Mouse (Mus musculus) liver, embryonic 13.5 days (tissue): ENCODE results near the gene Snrpd3. TPM values are rescaled to one million over a fixed set of nuclear protein-coding genes. Genes with fewer than 3 reads are reported as not detected.
A peak's percentile ranks its signal among the peaks of the same experiment; 100 is the strongest.
"Not testable (repeated sequence)": the region's sequence is repeated elsewhere in the genome, so short reads cannot be mapped to it uniquely, and the experiment has no call there.

ENCODE experiments used
- ATAC-seq: fragments of 200-750 bp; cut with Nextera tagmentation; 2 replicates; pipeline ENCODE4 v1.8.0; 2017; ENCODE audit warnings: low read depth, mild to moderate bottlenecking, moderate number of reproducible peaks, moderate library complexity
- DNase-seq: peaks from one replicate; pipeline ENCODE4 v3.0.0; 2022
- H3K27ac ChIP-seq: fragments of 300-500 bp; sonication (generic); 2 replicates; pipeline ENCODE4 v1.5.1; 2015; ENCODE audit warnings: moderate library complexity, mild to moderate bottlenecking, inconsistent platforms
- H3K27me3 ChIP-seq: fragments of 300-500 bp; sonication (generic); 2 replicates; pipeline ENCODE4 v1.6.1; 2015; ENCODE audit warnings: mild to moderate bottlenecking, inconsistent platforms
- H3K36me3 ChIP-seq: fragments of 300-500 bp; sonication (generic); 2 replicates; pipeline ENCODE4 v1.6.1; 2015; ENCODE audit warnings: mild to moderate bottlenecking, inconsistent platforms
- H3K4me1 ChIP-seq: fragments of 300-500 bp; sonication (generic); replicated peaks from 2 replicates; pipeline ENCODE4 v1.6.1; 2015; ENCODE audit warnings: inconsistent platforms
- H3K4me2 ChIP-seq: fragments of 300-500 bp; sonication (generic); 2 replicates; pipeline ENCODE4 v1.6.1; 2015; ENCODE audit warnings: inconsistent platforms, mild to moderate bottlenecking, moderate library complexity
- H3K4me3 ChIP-seq: fragments of 300-500 bp; sonication (generic); replicated peaks from 2 replicates; pipeline ENCODE4 v1.5.1; 2015; ENCODE audit warnings: mild to moderate bottlenecking, inconsistent platforms
- H3K9ac ChIP-seq: fragments of 300-500 bp; sonication (generic); 2 replicates; pipeline ENCODE4 v1.6.1; 2015; ENCODE audit warnings: mild to moderate bottlenecking, inconsistent platforms
- H3K9me3 ChIP-seq: fragments of 300-500 bp; sonication (generic); replicated peaks from 2 replicates; pipeline ENCODE4 v1.6.1; 2016; ENCODE audit warnings: inconsistent platforms
- WGBS: fragments of 180-500 bp; shearing (Covaris S2); methylation state at CpG from one replicate; pipeline ENCODE4 v1.1.7; 2015; ENCODE audit not compliant: insufficient replicate concordance; 5-methylcytosine and 5-hydroxymethylcytosine counted together
- polyA plus RNA-seq: library from polyadenylated mRNA; unstranded; fragments of >200 nt; fragmentation: Nextera tagmentation; extraction: Ambion mirVana; gene quantifications from 2 replicates; pipeline ENCODE4 v1.2.1, GENCODE M21; 2015

The Snrpd3 gene
- polyA plus RNA-seq, 1 experiment from 2014 or later, result 109 TPM

- H3K9ac ChIP-seq, result no peak overlapping the region
- H3K27me3 ChIP-seq, result 0 out of 2 replicates have a peak, but pooled peaks cover 2% of the 10 kb centered on the region
- no peak overlapping the region for H3K27ac ChIP-seq
- no peaks in the 10 kb centered on the region for H3K36me3 ChIP-seq
- ATAC-seq (no peak; the same call in 1 of the 2 replicates), DNase-seq (peak; percentile 47)
- H3K4me1 ChIP-seq, result no peaks in the 10 kb centered on the region
- H3K4me2 ChIP-seq, result no peak overlapping the region
- WGBS, result 45% methylated on average over 9 of the region's 9 CpGs
- no peak overlapping the region for H3K4me3 ChIP-seq
- H3K9me3 ChIP-seq, result no peaks in the 10 kb centered on the region
Observed at GRCm38 (mm10) chr10:75486086-75486979, 31.0 kb upstream of the Snrpd3 start.

- H3K9me3 ChIP-seq, result no peaks in the 10 kb centered on the region
- H3K27ac ChIP-seq, result no peak overlapping the region
- no peak overlapping the region for H3K9ac ChIP-seq
- no peaks in the 10 kb centered on the region for H3K36me3 ChIP-seq
- no peak overlapping the region for H3K4me3 ChIP-seq
- ATAC-seq (no peak), DNase-seq (no peak)
- 0 out of 2 replicates have a peak, but pooled peaks cover 2% of the 10 kb centered on the region for H3K27me3 ChIP-seq
- 52% methylated on average over 3 of the region's 3 CpGs for WGBS
- no peak overlapping the region for H3K4me2 ChIP-seq
- no peaks in the 10 kb centered on the region for H3K4me1 ChIP-seq
Observed at GRCm38 (mm10) chr10:75487131-75487530, 30.2 kb upstream of the Snrpd3 start.

- no peaks in the 10 kb centered on the region for H3K36me3 ChIP-seq
- no peaks in the 10 kb centered on the region for H3K9me3 ChIP-seq
- WGBS, result 48% methylated on average over 2 of the region's 2 CpGs
- H3K27ac ChIP-seq, result no peak overlapping the region
- H3K9ac ChIP-seq, result no peak overlapping the region
- no peak overlapping the region for H3K4me3 ChIP-seq
- no peak overlapping the region for H3K4me2 ChIP-seq
- no peaks in the 10 kb centered on the region for H3K27me3 ChIP-seq
- no peak for DNase-seq
- no peak for ATAC-seq
- no peaks in the 10 kb centered on the region for H3K4me1 ChIP-seq
Observed at GRCm38 (mm10) chr10:75489522-75489921, 27.8 kb upstream of the Snrpd3 start.

DNA sequence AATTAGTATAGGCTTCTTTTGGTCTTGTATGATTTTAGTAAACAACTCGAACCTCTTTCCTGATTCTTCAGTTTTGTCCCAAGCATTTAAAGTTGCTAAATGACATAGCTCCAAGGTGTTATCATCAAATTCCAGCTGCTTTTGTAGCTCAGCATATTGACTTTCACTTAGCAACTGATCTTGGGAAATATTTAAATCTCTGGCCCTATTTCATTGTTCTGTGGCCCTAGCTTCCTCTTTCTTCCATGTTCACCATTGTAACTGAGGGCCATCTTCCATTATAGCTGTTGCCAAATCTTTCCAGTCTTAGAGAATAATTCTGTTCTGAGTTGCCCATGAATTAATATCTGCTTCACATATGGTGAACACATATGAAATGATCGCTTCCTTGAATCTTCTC, 26.6 kb upstream of the Snrpd3 start:
- Histone ChIP-seq H3K4me1 (no peaks in the 10 kb centered on the region; the same call in 1 of the 2 replicates), H3K9me3 (no peaks in the 10 kb centered on the region), H3K4me3 (no peak overlapping the region), H3K4me2 (no peak overlapping the region), H3K27ac (no peak overlapping the region), H3K27me3 (no peaks in the 10 kb centered on the region), H3K36me3 (no peaks in the 10 kb centered on the region), H3K9ac (no peak overlapping the region)
- ATAC-seq (no peak), DNase-seq (no peak)
- 52% methylated on average over 2 of the region's 2 CpGs for WGBS

DNA sequence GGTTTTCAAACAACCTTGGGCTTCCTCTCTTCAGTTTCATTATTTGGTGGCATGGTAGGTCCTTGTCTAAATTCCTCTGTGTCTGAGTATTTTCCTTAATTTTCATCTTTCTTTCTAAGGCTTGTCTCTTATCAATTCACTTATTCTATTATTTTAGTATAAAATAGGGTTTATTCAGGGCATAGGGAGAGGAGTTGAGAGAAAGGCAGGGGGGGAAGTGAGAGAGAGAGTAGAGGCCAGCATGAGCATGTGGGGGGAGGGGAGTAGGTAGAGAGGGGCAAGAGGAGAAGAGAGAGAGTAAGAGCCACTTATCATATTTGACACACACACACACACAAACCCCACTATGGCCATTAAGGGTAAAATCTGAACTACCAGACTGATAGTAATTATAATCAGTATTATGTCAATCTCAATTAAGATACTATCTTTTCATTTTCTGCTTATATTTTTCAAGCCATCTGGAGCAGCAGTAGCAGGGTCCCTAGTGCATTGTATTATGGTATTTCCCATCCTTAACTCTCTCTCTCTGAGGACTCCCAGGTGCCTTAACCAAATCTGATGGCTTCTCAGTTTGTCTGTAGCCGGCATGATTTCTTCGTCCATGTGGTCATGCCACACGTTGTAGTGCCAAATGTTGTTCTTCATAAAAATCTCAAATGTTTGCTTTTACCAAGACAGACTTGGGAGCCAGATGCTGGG, 26.0 kb upstream of the Snrpd3 start:
- DNase-seq, result no peak
- Histone ChIP-seq H3K9ac (no peak overlapping the region), H3K4me3 (no peak overlapping the region)

GRCm38 (mm10) chr10:75491936-75492262, 25.5 kb upstream of the Snrpd3 start:
- H3K27me3 ChIP-seq, result no peaks in the 10 kb centered on the region
- ATAC-seq, result no peak
- WGBS, result 12% methylated on average over 2 of the region's 2 CpGs

More for the DNA sequence above, 26.0 kb upstream of the Snrpd3 start:
- H3K27me3 ChIP-seq, result no peaks in the 10 kb centered on the region
- H3K9me3 ChIP-seq, result no peaks in the 10 kb centered on the region
- no peaks in the 10 kb centered on the region for H3K36me3 ChIP-seq
- no peak for ATAC-seq
- no peak overlapping the region for H3K27ac ChIP-seq
- no peak overlapping the region for H3K4me2 ChIP-seq
- H3K4me1 ChIP-seq, result no peaks in the 10 kb centered on the region; the same call in 1 of the 2 replicates
- 58% methylated on average over 3 of the region's 3 CpGs for WGBS

GRCm38 (mm10) chr10:75495304-75495703, 22.0 kb upstream of the Snrpd3 start:
- 33% methylated on average over 6 of the region's 6 CpGs for WGBS
- H3K9ac ChIP-seq, result no peak overlapping the region
- no peaks in the 10 kb centered on the region for H3K9me3 ChIP-seq
- H3K36me3 ChIP-seq, result no peaks in the 10 kb centered on the region
- H3K27ac ChIP-seq, result no peak overlapping the region
- H3K4me1 ChIP-seq, result peaks cover 7% of the 10 kb centered on the region
- H3K27me3 ChIP-seq, result no peaks in the 10 kb centered on the region
- ATAC-seq (no peak), DNase-seq (no peak)
- H3K4me2 ChIP-seq, result no peak overlapping the region
- no peak overlapping the region for H3K4me3 ChIP-seq

More at GRCm38 (mm10) chr10:75491936-75492262, 25.5 kb upstream of the Snrpd3 start:
- Histone ChIP-seq H3K4me2 (no peak overlapping the region), H3K36me3 (no peaks in the 10 kb centered on the region), H3K4me1 (no peaks in the 10 kb centered on the region; the same call in 1 of the 2 replicates), H3K9ac (no peak overlapping the region), H3K4me3 (no peak overlapping the region), H3K27ac (no peak overlapping the region), H3K9me3 (no peaks in the 10 kb centered on the region)
- DNase-seq, result no peak

GRCm38 (mm10) chr10:75495921-75496320, 21.4 kb upstream of the Snrpd3 start:
- Histone ChIP-seq H3K27ac (no peak overlapping the region), H3K27me3 (no peaks in the 10 kb centered on the region), H3K36me3 (no peaks in the 10 kb centered on the region), H3K4me1 (peaks cover 12% of the 10 kb centered on the region), H3K4me3 (no peak overlapping the region), H3K9me3 (no peaks in the 10 kb centered on the region), H3K9ac (no peak overlapping the region), H3K4me2 (no peak overlapping the region)
- ATAC-seq (no peak), DNase-seq (no peak)

DNA sequence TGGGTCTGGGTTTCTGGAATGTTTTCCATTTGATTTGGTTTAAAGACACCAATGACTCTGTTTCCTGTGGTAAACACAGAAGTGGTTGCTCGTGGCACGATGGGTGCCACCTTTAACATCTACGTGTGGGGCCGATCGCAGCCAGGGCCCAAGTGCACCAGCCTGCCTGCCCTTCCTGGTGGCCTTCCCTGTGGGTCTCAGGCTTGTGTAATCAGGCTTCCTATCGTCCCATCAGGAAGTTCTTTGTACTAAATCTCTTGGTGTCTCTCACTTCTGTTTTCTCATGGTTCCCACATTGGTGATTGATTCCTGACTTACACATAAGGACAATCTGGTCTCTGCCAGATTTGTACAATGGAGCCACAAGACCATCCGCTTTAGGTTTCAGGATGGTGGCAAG, 18.1 kb upstream of the Snrpd3 start:
- not testable (repeated sequence) for H3K4me3 ChIP-seq, H3K9ac ChIP-seq, ATAC-seq, H3K27me3 ChIP-seq, H3K4me2 ChIP-seq, H3K27ac ChIP-seq, DNase-seq, H3K9me3 ChIP-seq
- Histone ChIP-seq H3K4me1 (peaks cover 13% of the 10 kb centered on the region), H3K36me3 (peaks cover 26% of the 10 kb centered on the region)
- 54% methylated on average over 7 of the region's 7 CpGs for WGBS

DNA sequence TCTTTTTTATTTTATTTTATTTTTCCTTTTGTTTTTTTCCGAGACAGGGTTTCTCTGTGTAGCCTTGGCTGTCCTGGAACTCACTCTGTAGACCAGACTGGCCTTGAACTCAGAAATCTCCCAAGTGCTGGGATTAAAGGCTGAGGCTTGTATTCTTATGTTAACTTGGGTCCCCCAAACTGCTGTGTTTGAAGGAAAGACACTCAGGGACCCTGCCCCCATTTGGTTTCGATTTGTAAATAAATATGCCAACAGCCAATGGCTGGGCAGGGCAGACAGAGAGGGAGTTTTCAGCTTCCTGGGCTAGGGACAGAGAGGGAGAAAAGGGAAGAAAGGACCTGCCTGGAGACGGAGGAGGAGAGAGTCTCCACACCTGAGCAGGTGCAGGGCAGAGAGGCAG, 17.6 kb upstream of the Snrpd3 start:
- 48% methylated on average over 3 of the region's 3 CpGs for WGBS
- ATAC-seq (peak; percentile 13; the same call in 1 of the 2 replicates), DNase-seq (no peak)
- peak overlapping the region; percentile 48 for H3K4me2 ChIP-seq
- H3K4me3 ChIP-seq, result 0 out of 2 replicates have a peak overlapping the region, but pooled peaks have one; percentile 10
- peaks cover 19% of the 10 kb centered on the region for H3K4me1 ChIP-seq
- H3K9ac ChIP-seq, result peak overlapping the region; percentile 37; the same call in 1 of the 2 replicates
- peak overlapping the region; percentile 47; the same call in 1 of the 2 replicates for H3K27ac ChIP-seq
- peaks cover 27% of the 10 kb centered on the region for H3K36me3 ChIP-seq
- H3K9me3 ChIP-seq, result no peaks in the 10 kb centered on the region; the same call in 1 of the 2 replicates
- no peaks in the 10 kb centered on the region for H3K27me3 ChIP-seq

DNA sequence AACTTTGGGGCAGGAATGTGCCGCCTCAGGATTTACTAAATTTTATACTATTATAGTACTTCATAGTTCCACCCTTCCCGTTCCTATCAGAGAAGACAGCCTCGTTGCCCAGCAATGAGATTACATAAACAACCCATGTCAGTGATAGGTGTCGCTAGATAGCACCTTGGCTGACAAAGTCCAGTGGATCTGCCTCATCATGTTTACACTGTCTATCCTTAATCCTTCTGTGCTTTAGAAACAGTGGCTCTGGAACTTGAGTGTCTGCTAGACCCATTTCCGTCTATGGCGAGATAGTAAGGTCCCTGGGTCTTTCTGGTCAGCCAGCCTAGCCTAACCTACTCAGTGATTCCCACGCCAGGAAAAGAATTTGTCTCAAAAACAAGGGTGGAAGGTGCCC, 17.0 kb upstream of the Snrpd3 start:
- ATAC-seq (peak; percentile 81), DNase-seq (peak; percentile 31)
- Histone ChIP-seq H3K4me1 (peaks cover 24% of the 10 kb centered on the region), H3K36me3 (peaks cover 30% of the 10 kb centered on the region), H3K4me3 (0 out of 2 replicates have a peak overlapping the region, but pooled peaks have one; percentile 10), H3K4me2 (peak overlapping the region; percentile 48), H3K9me3 (no peaks in the 10 kb centered on the region; the same call in 1 of the 2 replicates), H3K27ac (peak overlapping the region; percentile 47; the same call in 1 of the 2 replicates), H3K27me3 (no peaks in the 10 kb centered on the region), H3K9ac (peak overlapping the region; percentile 37; the same call in 1 of the 2 replicates)
- WGBS, result 42% methylated on average over 7 of the region's 7 CpGs
